Mouse (Mus musculus) intestine, postnatal 0 days (tissue): ENCODE results near the gene B4galnt3. TPM values are rescaled to one million over a fixed set of nuclear protein-coding genes. Genes with fewer than 3 reads are reported as not detected.

Source experiments
- ATAC-seq: fragments of 200-750 bp; cut with Nextera tagmentation; 2 replicates; pipeline ENCODE4 v1.8.0; 2017; ENCODE audit warnings: mild to moderate bottlenecking, moderate TSS enrichment, moderate library complexity
- H3K27ac ChIP-seq: fragments of 300-500 bp; sonication (generic); 2 replicates; pipeline ENCODE4 v1.5.1; 2014; ENCODE audit warnings: mild to moderate bottlenecking, low read depth, low read length, moderate library complexity
- H3K27me3 ChIP-seq: fragments of 300-500 bp; sonication (generic); replicated peaks from 2 replicates; pipeline ENCODE4 v1.6.1; 2014; ENCODE audit warnings: low read length, mixed read lengths; ENCODE audit not compliant: control insufficient read depth, insufficient read depth
- H3K36me3 ChIP-seq: fragments of 300-500 bp; sonication (generic); 2 replicates; pipeline ENCODE4 v1.6.1; 2014; ENCODE audit warnings: mild to moderate bottlenecking, moderate library complexity; ENCODE audit not compliant: control insufficient read depth, insufficient read depth
- H3K4me1 ChIP-seq: fragments of 300-500 bp; sonication (generic); replicated peaks from 2 replicates; pipeline ENCODE4 v1.6.1; 2014; ENCODE audit warnings: antibody characterized with exemption, low read length, mixed read lengths; ENCODE audit not compliant: control insufficient read depth, insufficient read depth
- H3K4me2 ChIP-seq: fragments of 300-500 bp; sonication (generic); replicated peaks from 2 replicates; pipeline ENCODE4 v1.6.1; 2014; ENCODE audit warnings: low read depth, mild to moderate bottlenecking, moderate library complexity
- H3K4me3 ChIP-seq: fragments of 300-500 bp; sonication (generic); 2 replicates; pipeline ENCODE4 v1.5.1; 2014; ENCODE audit warnings: low read depth, low read length
- H3K9ac ChIP-seq: fragments of 300-500 bp; sonication (generic); 2 replicates; pipeline ENCODE4 v1.6.1; 2014; ENCODE audit warnings: mild to moderate bottlenecking, low read depth, low read length
- H3K9me3 ChIP-seq: fragments of 300-500 bp; sonication (generic); 2 replicates; pipeline ENCODE4 v1.6.1; 2016; ENCODE audit warnings: mixed run types; ENCODE audit not compliant: control insufficient read depth
- CTCF ChIP-seq: sonication (generic); IDR thresholded peaks from 2 replicates; pipeline ENCODE4 v1.5.1; 2016; ENCODE audit warnings: low read depth, mild to moderate bottlenecking, control low read depth, antibody characterized with exemption, moderate library complexity
- WGBS: fragments of 180-500 bp; shearing (Covaris S2); extraction: QIAGEN DNeasy Blood & Tissue Kit; methylation state at CpG from one replicate; pipeline ENCODE4 v1.1.7; 2014; 5-methylcytosine and 5-hydroxymethylcytosine counted together
- polyA plus RNA-seq: library from polyadenylated mRNA; unstranded; fragments of >200 nt; fragmentation: Nextera tagmentation; extraction: Ambion mirVana; gene quantifications from 2 replicates; pipeline ENCODE4 v1.2.1, GENCODE M21; 2015

Gene B4galnt3
- polyA plus RNA-seq, result 0.95 and 1.1 TPM in 2 replicates

GRCm38 (mm10) chr6:120294056-120294784, at the start of gene B4galnt3, which contains the start of gene D330020A13Rik:
TSS of gene B4galnt3 (minus strand) at chr6:120294559.
TSS of gene D330020A13Rik (plus strand) at chr6:120294364.
- no peak within 1 kb of the TSS for H3K27ac ChIP-seq
- peak within 1 kb of the TSS; percentile 98 for H3K4me2 ChIP-seq

GRCm38 (mm10) chr6:120343992-120344391, 49.6 kb upstream of the B4galnt3 start:
- Histone ChIP-seq H3K9ac (no peak overlapping the region), H3K9me3 (no peaks in the 10 kb centered on the region), H3K27ac (no peak overlapping the region), H3K4me1 (no peaks in the 10 kb centered on the region), H3K4me3 (no peak overlapping the region), H3K36me3 (peaks cover 32% of the 10 kb centered on the region), H3K27me3 (no peaks in the 10 kb centered on the region), H3K4me2 (no peak overlapping the region)
- no peak for ATAC-seq
- 70% methylated on average over 1 of the region's 1 CpGs for WGBS
- no peak for TF ChIP-seq CTCF

More at GRCm38 (mm10) chr6:120294056-120294784, at the start of gene B4galnt3, which contains the start of gene D330020A13Rik:
- H3K4me1 ChIP-seq, result no peaks in the 10 kb centered on the region
- ATAC-seq, result peak; percentile 79
- H3K9me3 ChIP-seq, result no peaks in the 10 kb centered on the region
- TF ChIP-seq CTCF, result no peak
- WGBS, result 1% methylated on average over 73 of the region's 79 CpGs
- H3K27me3 ChIP-seq, result no peaks in the 10 kb centered on the region
- H3K9ac ChIP-seq, result peak within 1 kb of the TSS; percentile 59
- no peaks in the 10 kb centered on the region for H3K36me3 ChIP-seq
- H3K4me3 ChIP-seq, result peak within 1 kb of the TSS; percentile 71

- Histone ChIP-seq H3K27me3 (no peaks in the 10 kb centered on the region), H3K9me3 (no peaks in the 10 kb centered on the region), H3K36me3 (peaks cover 71% of the 10 kb centered on the region), H3K4me2 (no peak overlapping the region), H3K9ac (no peak overlapping the region), H3K4me1 (no peaks in the 10 kb centered on the region), H3K4me3 (no peak overlapping the region), H3K27ac (no peak overlapping the region)
- 0 out of 2 replicates have a peak, but pooled peaks have one; percentile 41 for TF ChIP-seq CTCF
- WGBS, result 72% methylated on average over 2 of the region's 2 CpGs
- no peak for ATAC-seq
These were observed 38.0 kb upstream of the B4galnt3 start for GRCm38 (mm10) chr6:120332351-120332750.

GRCm38 (mm10) chr6:120324295-120324927, 30.1 kb upstream of the B4galnt3 start:
- Histone ChIP-seq H3K9me3 (no peaks in the 10 kb centered on the region), H3K4me3 (no peak overlapping the region), H3K4me1 (no peaks in the 10 kb centered on the region), H3K27me3 (no peaks in the 10 kb centered on the region), H3K36me3 (peaks cover 25% of the 10 kb centered on the region), H3K27ac (no peak overlapping the region), H3K4me2 (no peak overlapping the region), H3K9ac (no peak overlapping the region)
- TF ChIP-seq CTCF, result peak; percentile 91
- 30% methylated on average over 6 of the region's 6 CpGs for WGBS
- ATAC-seq, result no peak

GRCm38 (mm10) chr6:120320369-120320768, 26.0 kb upstream of the B4galnt3 start:
- Histone ChIP-seq H3K27me3 (no peaks in the 10 kb centered on the region), H3K9me3 (no peaks in the 10 kb centered on the region), H3K4me2 (no peak overlapping the region), H3K9ac (no peak overlapping the region), H3K4me1 (no peaks in the 10 kb centered on the region), H3K27ac (no peak overlapping the region), H3K4me3 (no peak overlapping the region), H3K36me3 (0 out of 2 replicates have a peak, but pooled peaks cover 9% of the 10 kb centered on the region)
- 58% methylated on average over 2 of the region's 2 CpGs for WGBS
- TF ChIP-seq CTCF, result no peak
- no peak for ATAC-seq

- no peak for TF ChIP-seq CTCF
- H3K36me3 ChIP-seq, result no peaks in the 10 kb centered on the region
- no peaks in the 10 kb centered on the region for H3K4me1 ChIP-seq
- no peak overlapping the region for H3K9ac ChIP-seq
- no peak overlapping the region for H3K4me2 ChIP-seq
- 48% methylated on average over 9 of the region's 9 CpGs for WGBS
- no peaks in the 10 kb centered on the region for H3K9me3 ChIP-seq
- no peak overlapping the region for H3K4me3 ChIP-seq
- no peak overlapping the region for H3K27ac ChIP-seq
- ATAC-seq, result peak; percentile 10; the same call in 1 of the 2 replicates
- no peaks in the 10 kb centered on the region for H3K27me3 ChIP-seq
These were observed 24.8 kb upstream of the B4galnt3 start for GRCm38 (mm10) chr6:120319129-120319528.
